Mouse (Mus musculus) thymus, adult 2 months (tissue): ENCODE data around the gene Syt7. TPM values are rescaled to one million over a fixed set of nuclear protein-coding genes. Genes with fewer than 3 reads are reported as not detected.

Experiments used
- DNase-seq: peaks from one replicate; pipeline ENCODE4 v3.0.0; 2021
- H3K27ac ChIP-seq: fragments of 200-500 bp; 2 replicates; pipeline ENCODE4 v1.5.1; 2012; ENCODE audit warnings: low read length, control low read depth; ENCODE audit not compliant: control insufficient read depth, insufficient read depth
- H3K27me3 ChIP-seq: fragments of 200-500 bp; 2 replicates; pipeline ENCODE4 v1.6.1; 2012; ENCODE audit warnings: mild to moderate bottlenecking, low read length, moderate library complexity, mixed read lengths; ENCODE audit not compliant: control insufficient read depth, insufficient read depth
- H3K36me3 ChIP-seq: fragments of 200-500 bp; 2 replicates; pipeline ENCODE4 v1.6.1; 2012; ENCODE audit warnings: mild to moderate bottlenecking, low read length, moderate library complexity; ENCODE audit not compliant: control insufficient read depth, insufficient read depth
- H3K4me1 ChIP-seq: fragments of 200-500 bp; replicated peaks from 2 replicates; pipeline ENCODE4 v1.6.1; 2012; ENCODE audit warnings: low read length; ENCODE audit not compliant: control insufficient read depth, insufficient read depth
- H3K4me3 ChIP-seq: fragments of 200-500 bp; 2 replicates; pipeline ENCODE4 v1.5.1; 2012; ENCODE audit warnings: mild to moderate bottlenecking, low read length, control low read depth, moderate library complexity; ENCODE audit not compliant: control insufficient read depth, insufficient read depth
- CTCF ChIP-seq: fragments of 200-500 bp; IDR thresholded peaks from 2 replicates; pipeline ENCODE4 v1.5.1; 2012; ENCODE audit warnings: mild to moderate bottlenecking, control low read depth, low read length, moderate library complexity, borderline replicate concordance; ENCODE audit not compliant: control insufficient read depth, poor library complexity, insufficient read depth; ENCODE audit errors: extremely low read depth
- POLR2A ChIP-seq: fragments of 200-500 bp; IDR thresholded peaks from 2 replicates; pipeline ENCODE4 v1.6.1; 2012; ENCODE audit warnings: mild to moderate bottlenecking, low read length, control low read depth, moderate library complexity; ENCODE audit not compliant: control insufficient read depth, poor library complexity, insufficient read depth; ENCODE audit errors: extremely low read depth
- WGBS: fragments of 180-500 bp; shearing (Covaris S2); methylation state at CpG from one replicate; pipeline ENCODE4 v1.1.7; 2018; 5-methylcytosine and 5-hydroxymethylcytosine counted together
- polyA plus RNA-seq: library from polyadenylated mRNA; depleted of rRNA; stranded (reverse); fragments of >200 nt; gene quantifications from 2 replicates; pipeline ENCODE4 v1.2.3, GENCODE M21; 2012

Syt7 gene
- polyA plus RNA-seq, 1 experiment: 1.8 TPM

GRCm38 (mm10) chr19:10456752-10457483 lies 68.0 kb downstream of the Syt7 start, which contains the start of gene Lrrc10b:
TSS of gene Lrrc10b (minus strand) at chr19:10457473.
- 0 out of 2 replicates have a peak, but pooled peaks have one; percentile 24 for TF ChIP-seq CTCF
- TF ChIP-seq POLR2A: no peak
- WGBS: 2% methylated on average over 95 of the region's 96 CpGs
- H3K27me3 ChIP-seq: peaks cover 16% of the 10 kb centered on the region
- peak; percentile 49 for DNase-seq
- no peaks in the 10 kb centered on the region; the same call in 1 of the 2 replicates for H3K4me1 ChIP-seq
- H3K36me3 ChIP-seq: no peaks in the 10 kb centered on the region
- no peak within 1 kb of the TSS for H3K27ac ChIP-seq
- no peak within 1 kb of the TSS for H3K4me3 ChIP-seq

- H3K4me3 ChIP-seq: no peak overlapping the region
These were observed 68.6 kb downstream of the Syt7 start for GRCm38 (mm10) chr19:10457484-10457800.

GRCm38 (mm10) chr19:10458096-10458495 lies 69.2 kb downstream of the Syt7 start:
- whole genome bisulfite sequencing: 23% methylated on average over 8 of the region's 8 CpGs
- no peak for TF ChIP-seq CTCF
- no peak for DNase-seq
- peaks cover 22% of the 10 kb centered on the region for H3K27me3 ChIP-seq
- H3K4me3 ChIP-seq: no peak overlapping the region
- H3K36me3 ChIP-seq: no peaks in the 10 kb centered on the region
- H3K27ac ChIP-seq: no peak overlapping the region
- no peaks in the 10 kb centered on the region; the same call in 1 of the 2 replicates for H3K4me1 ChIP-seq

More at GRCm38 (mm10) chr19:10457484-10457800, 68.6 kb downstream of the Syt7 start:
- H3K27me3 ChIP-seq: peaks cover 21% of the 10 kb centered on the region
- no peak for DNase-seq
- 5% methylated on average over 31 of the region's 34 CpGs for WGBS
- H3K4me1 ChIP-seq: no peaks in the 10 kb centered on the region; the same call in 1 of the 2 replicates
- no peaks in the 10 kb centered on the region for H3K36me3 ChIP-seq
- no peak overlapping the region for H3K27ac ChIP-seq
- TF ChIP-seq CTCF: no peak
- TF ChIP-seq POLR2A: no peak

GRCm38 (mm10) chr19:10459907-10460306 lies 71.0 kb downstream of the Syt7 start:
- Histone ChIP-seq H3K4me1 (no peaks in the 10 kb centered on the region; the same call in 1 of the 2 replicates), H3K4me3 (no peak overlapping the region), H3K27ac (no peak overlapping the region), H3K27me3 (peaks cover 22% of the 10 kb centered on the region), H3K36me3 (no peaks in the 10 kb centered on the region)
- 75% methylated on average over 11 of the region's 11 CpGs for WGBS
- DNase-seq: no peak
- TF ChIP-seq CTCF (no peak), POLR2A (no peak)

- Histone ChIP-seq H3K36me3 (no peaks in the 10 kb centered on the region), H3K27me3 (peaks cover 22% of the 10 kb centered on the region), H3K4me1 (no peaks in the 10 kb centered on the region; the same call in 1 of the 2 replicates), H3K27ac (no peak overlapping the region), H3K4me3 (no peak overlapping the region)
- 48% methylated on average over 7 of the region's 7 CpGs for WGBS
- no peak for TF ChIP-seq POLR2A
- TF ChIP-seq CTCF: no peak
- DNase-seq: no peak
These were observed 72.7 kb downstream of the Syt7 start for GRCm38 (mm10) chr19:10461584-10461983.

GRCm38 (mm10) chr19:10464427-10464826 lies 75.5 kb downstream of the Syt7 start:
- Histone ChIP-seq H3K4me1 (no peaks in the 10 kb centered on the region), H3K27me3 (peaks cover 8% of the 10 kb centered on the region; the same call in 1 of the 2 replicates), H3K36me3 (no peaks in the 10 kb centered on the region), H3K27ac (no peak overlapping the region), H3K4me3 (no peak overlapping the region)
- no peak for TF ChIP-seq POLR2A
- TF ChIP-seq CTCF: no peak
- no peak for DNase-seq
- 68% methylated on average over 4 of the region's 4 CpGs for WGBS

GRCm38 (mm10) chr19:10469171-10469658 lies 80.3 kb downstream of the Syt7 start:
- no peak overlapping the region for H3K4me3 ChIP-seq
- no peaks in the 10 kb centered on the region for H3K36me3 ChIP-seq
- H3K4me1 ChIP-seq: no peaks in the 10 kb centered on the region
- H3K27ac ChIP-seq: no peak overlapping the region
- TF ChIP-seq POLR2A: no peak
- TF ChIP-seq CTCF: no peak
- H3K27me3 ChIP-seq: no peaks in the 10 kb centered on the region; the same call in 1 of the 2 replicates
- DNase-seq: no peak
- 69% methylated on average over 8 of the region's 8 CpGs for WGBS
